Mouse (Mus musculus) CH12.LX (cell line): ENCODE measurements around the gene Nab2.

Experiments
- CTCF ChIP-seq, 2 experiments: IDR thresholded peaks in 1 of 2; conservative IDR thresholded peaks in 1 of 2; 2 replicates each; pipeline ENCODE4 v1.5.1; 2011 to 2012; ENCODE audit warnings: low read depth in 2 of 2, low read length in 2 of 2, improper control_type of control experiment in 1 of 2, inconsistent platforms in 1 of 2, mild to moderate bottlenecking in 1 of 2, moderate library complexity in 1 of 2
- EP300 ChIP-seq: IDR thresholded peaks from 2 replicates; pipeline ENCODE4 v1.6.1; 2011; ENCODE audit warnings: low read length, improper control_type of control experiment
- JUN ChIP-seq: IDR thresholded peaks from 2 replicates; pipeline ENCODE4 v1.6.1; 2011; ENCODE audit warnings: low read depth, mild to moderate bottlenecking, low read length, improper control_type of control experiment, moderate library complexity; ENCODE audit not compliant: insufficient read depth
- KAT2A ChIP-seq: IDR thresholded peaks from 2 replicates; pipeline ENCODE4 v1.6.1; 2012; ENCODE audit warnings: low read length, improper control_type of control experiment, inconsistent platforms; ENCODE audit not compliant: insufficient replicate concordance
- MAFK ChIP-seq: IDR thresholded peaks from 2 replicates; pipeline ENCODE4 v1.6.1; 2011; ENCODE audit warnings: low read length, improper control_type of control experiment; ENCODE audit not compliant: insufficient replicate concordance
- MYC ChIP-seq: IDR thresholded peaks from 2 replicates; pipeline ENCODE4 v1.6.1; 2011; ENCODE audit warnings: low read depth, mild to moderate bottlenecking, improper control_type of control experiment, low read length
- NELFE ChIP-seq: IDR thresholded peaks from 2 replicates; pipeline ENCODE4 v1.6.1; 2011; ENCODE audit warnings: low read depth, low read length, improper control_type of control experiment
- POLR2AphosphoS2 ChIP-seq: IDR thresholded peaks from 2 replicates; pipeline ENCODE4 v1.6.1; 2011; ENCODE audit warnings: low read depth, low read length, improper control_type of control experiment
- RCOR1 ChIP-seq: conservative IDR thresholded peaks from 2 replicates; pipeline ENCODE4 v1.6.1; 2012; ENCODE audit warnings: low read depth, mild to moderate bottlenecking, inconsistent platforms, low read length, improper control_type of control experiment
- SMC3 ChIP-seq: IDR thresholded peaks from 2 replicates; pipeline ENCODE4 v1.6.1; 2011; ENCODE audit warnings: low read depth, low read length, improper control_type of control experiment
- ZNF384 ChIP-seq: IDR thresholded peaks from 2 replicates; pipeline ENCODE4 v1.6.1; 2012; ENCODE audit warnings: low read depth, low read length, improper control_type of control experiment, inconsistent platforms

GRCm38 (mm10) chr10:127641861-127642771, 26.3 kb downstream of the Nab2 start:
- TF ChIP-seq CTCF (conservative IDR thresholded peaks at IDR 0.05 in 1 of 2, IDR thresholded peaks at IDR 0.05 in 1 of 2; ENCODE audit: low read depth in 2 of 2, low read length in 2 of 2) (peak; percentile 71 to 98), MAFK (peak; percentile 46; the same call in 1 of the 2 replicates), POLR2AphosphoS2 (no peak), RCOR1 (no peak; the same call in 1 of the 2 replicates), MYC (peak; percentile 56; the same call in 1 of the 2 replicates), EP300 (0 out of 2 replicates have a peak, but pooled peaks have one; percentile 18), SMC3 (peak; percentile 95), ZNF384 (no peak), KAT2A (no peak), JUN (no peak), NELFE (peak; percentile 62)
